Mouse (Mus musculus) spleen, adult 2 months (tissue): Measurements from ENCODE around the gene Tnfaip8l2.

Source experiments
- CTCF ChIP-seq: fragments of 200-500 bp; IDR thresholded peaks from 2 replicates; pipeline ENCODE4 v1.5.1; 2011; ENCODE audit warnings: mild to moderate bottlenecking, inconsistent platforms; ENCODE audit not compliant: insufficient read depth, insufficient read length, insufficient replicate concordance; ENCODE audit errors: extremely low read depth
- POLR2A ChIP-seq: fragments of 200-500 bp; IDR thresholded peaks from 2 replicates; pipeline ENCODE4 v1.6.1; 2011; ENCODE audit warnings: low read depth, low read length, inconsistent platforms

DNA sequence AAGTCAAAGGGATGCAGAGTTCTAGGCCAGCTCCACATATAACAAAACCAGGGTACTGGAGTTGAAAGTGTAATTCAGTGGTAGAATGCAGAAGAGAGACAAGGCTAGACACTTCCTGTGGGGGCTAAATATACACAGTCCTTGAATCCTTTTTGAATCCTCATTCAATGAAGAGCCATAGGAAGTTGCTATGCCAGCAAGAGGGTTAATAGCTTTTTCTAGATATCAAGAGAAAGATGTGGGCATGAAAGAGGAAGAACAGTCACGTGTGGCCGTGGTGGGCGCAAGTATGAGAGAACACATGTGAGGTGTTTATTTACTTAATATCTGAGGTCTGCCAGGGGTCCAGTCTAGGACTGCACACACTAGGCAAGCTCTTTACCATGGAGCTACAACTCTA is 5.8 kb downstream of the Tnfaip8l2 start:
- no peak for TF ChIP-seq CTCF
- no peak for TF ChIP-seq POLR2A
